Mouse (Mus musculus) brain, embryonic 14.5 days (tissue): ENCODE measurements around the gene Faiml.

Experiments used
- CTCF ChIP-seq: fragments of 200-500 bp; IDR thresholded peaks from 2 replicates; pipeline ENCODE4 v1.5.1; 2012; ENCODE audit warnings: inconsistent platforms, mild to moderate bottlenecking, moderate library complexity, borderline replicate concordance; ENCODE audit not compliant: insufficient read depth, insufficient read length; ENCODE audit errors: extremely low read depth
- POLR2A ChIP-seq: fragments of 200-500 bp; IDR thresholded peaks from 2 replicates; pipeline ENCODE4 v1.6.1; 2012; ENCODE audit warnings: mild to moderate bottlenecking, inconsistent platforms, borderline replicate concordance; ENCODE audit not compliant: poor library complexity, insufficient read depth, insufficient read length, severe bottlenecking; ENCODE audit errors: extremely low read depth

DNA sequence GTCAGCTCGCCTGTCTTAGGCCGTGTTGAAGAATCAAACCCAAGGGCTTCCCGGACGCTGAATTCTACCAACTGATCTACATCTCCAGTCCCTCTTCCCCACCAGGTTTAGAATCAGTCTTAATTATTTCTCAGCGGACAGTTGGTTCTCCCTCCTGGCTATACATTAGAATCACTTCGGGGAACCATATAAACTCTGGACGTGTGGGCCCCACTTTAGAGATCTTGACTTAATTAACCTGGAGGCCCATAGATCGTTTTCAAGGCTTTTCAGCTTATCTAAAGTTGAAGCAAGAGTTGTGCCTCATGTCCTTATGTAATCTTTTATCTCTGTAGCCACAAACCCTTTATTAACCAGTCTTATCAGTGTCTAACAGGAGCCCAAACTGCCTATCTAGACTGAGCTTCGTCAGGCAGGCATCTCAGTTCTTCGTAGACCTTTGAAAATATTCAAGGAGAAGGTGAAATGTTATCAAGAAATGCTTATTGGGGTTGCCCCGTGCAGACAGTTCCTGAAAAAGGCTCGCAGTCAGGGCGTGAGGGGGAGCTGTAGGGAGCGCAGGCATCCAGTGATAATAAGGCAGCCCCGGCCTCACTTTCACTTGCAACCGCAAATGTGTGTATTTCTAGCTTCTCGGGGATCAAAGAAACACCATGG, 5.6 kb upstream of the Faiml start:
- 0 out of 2 replicates have a peak, but pooled peaks have one; percentile 6 for TF ChIP-seq CTCF
- no peak for TF ChIP-seq POLR2A
